Mouse (Mus musculus) midbrain, embryonic 14.5 days (tissue): Measurements from ENCODE around the gene Tac2. TPM values are rescaled to one million over a fixed set of nuclear protein-coding genes. Genes with fewer than 3 reads are reported as not detected.

Source experiments
- ATAC-seq: fragments of 200-750 bp; cut with Nextera tagmentation; 2 replicates; pipeline ENCODE4 v1.8.0; 2017; ENCODE audit warnings: moderate number of reproducible peaks, moderate library complexity; ENCODE audit not compliant: low FRiP score, low TSS enrichment
- DNase-seq: peaks from one replicate; pipeline ENCODE4 v3.0.0-alpha.2; 2015
- H3K27ac ChIP-seq: fragments of 300-500 bp; sonication (generic); replicated peaks from 2 replicates; pipeline ENCODE4 v1.5.1; 2014; ENCODE audit warnings: mild to moderate bottlenecking, low read depth, low read length, moderate library complexity
- H3K27me3 ChIP-seq: fragments of 300-500 bp; sonication (generic); 2 replicates; pipeline ENCODE4 v1.6.1; 2014; ENCODE audit warnings: low read length, control low read depth, mixed read lengths; ENCODE audit not compliant: control insufficient read depth, insufficient read depth
- H3K36me3 ChIP-seq: fragments of 300-500 bp; sonication (generic); 2 replicates; pipeline ENCODE4 v1.6.1; 2014; ENCODE audit warnings: low read length, control low read depth; ENCODE audit not compliant: control insufficient read depth, insufficient read depth
- H3K4me1 ChIP-seq: fragments of 300-500 bp; sonication (generic); 2 replicates; pipeline ENCODE4 v1.6.1; 2014; ENCODE audit warnings: mild to moderate bottlenecking, antibody characterized with exemption, low read length, control low read depth; ENCODE audit not compliant: control insufficient read depth, insufficient read depth
- H3K4me2 ChIP-seq: fragments of 300-500 bp; sonication (generic); 2 replicates; pipeline ENCODE4 v1.6.1; 2014; ENCODE audit warnings: mild to moderate bottlenecking, low read length, moderate library complexity
- H3K4me3 ChIP-seq: fragments of 300-500 bp; sonication (generic); replicated peaks from 2 replicates; pipeline ENCODE4 v1.5.1; 2014; ENCODE audit warnings: low read depth, low read length
- H3K9ac ChIP-seq: fragments of 300-500 bp; sonication (generic); replicated peaks from 2 replicates; pipeline ENCODE4 v1.6.1; 2014; ENCODE audit warnings: mild to moderate bottlenecking, low read length, moderate library complexity
- H3K9me3 ChIP-seq: fragments of 300-500 bp; sonication (generic); 2 replicates; pipeline ENCODE4 v1.6.1; 2016; ENCODE audit warnings: low read length, control low read depth, mixed read lengths; ENCODE audit not compliant: control insufficient read depth
- WGBS: fragments of 180-500 bp; shearing (Covaris S2); extraction: QIAGEN DNeasy Blood & Tissue Kit; methylation state at CpG from one replicate; pipeline ENCODE4 v1.1.7; 2014; 5-methylcytosine and 5-hydroxymethylcytosine counted together
- polyA plus RNA-seq: library from polyadenylated mRNA; unstranded; fragments of >200 nt; fragmentation: Nextera tagmentation; extraction: Ambion mirVana; gene quantifications from 2 replicates; pipeline ENCODE4 v1.2.1, GENCODE M21; 2014

Tac2 gene
- polyA plus RNA-seq, 1 experiment from 2014 or later, result not detected

- H3K4me2 ChIP-seq, result no peak overlapping the region
- ATAC-seq, result no peak
- no peaks in the 10 kb centered on the region for H3K4me1 ChIP-seq
- no peak overlapping the region for H3K4me3 ChIP-seq
- H3K9ac ChIP-seq, result no peak overlapping the region
- no peaks in the 10 kb centered on the region for H3K27me3 ChIP-seq
- no peak overlapping the region for H3K27ac ChIP-seq
- 38% methylated on average over 1 of the region's 1 CpGs for WGBS
- no peak for DNase-seq
- H3K36me3 ChIP-seq, result peaks cover 13% of the 10 kb centered on the region
- no peaks in the 10 kb centered on the region for H3K9me3 ChIP-seq
Measured at GRCm38 (mm10) chr10:127691053-127691452, 33.2 kb upstream of the Tac2 start.

GRCm38 (mm10) chr10:127694636-127695035, 29.6 kb upstream of the Tac2 start:
- WGBS, result 64% methylated on average over 2 of the region's 2 CpGs
- Histone ChIP-seq H3K4me3 (no peak overlapping the region), H3K27ac (no peak overlapping the region), H3K27me3 (no peaks in the 10 kb centered on the region), H3K4me1 (no peaks in the 10 kb centered on the region), H3K9me3 (no peaks in the 10 kb centered on the region), H3K4me2 (no peak overlapping the region), H3K36me3 (peaks cover 26% of the 10 kb centered on the region), H3K9ac (no peak overlapping the region)
- no peak for ATAC-seq
- peak; percentile 79 for DNase-seq

- no peaks in the 10 kb centered on the region for H3K9me3 ChIP-seq
- H3K27me3 ChIP-seq, result no peaks in the 10 kb centered on the region
- peaks cover 26% of the 10 kb centered on the region for H3K36me3 ChIP-seq
- H3K9ac ChIP-seq, result no peak overlapping the region
- H3K4me3 ChIP-seq, result no peak overlapping the region
- H3K4me2 ChIP-seq, result no peak overlapping the region
- WGBS, result 97% methylated on average over 7 of the region's 7 CpGs
- no peak for DNase-seq
- ATAC-seq, result no peak
- H3K27ac ChIP-seq, result no peak overlapping the region
- no peaks in the 10 kb centered on the region for H3K4me1 ChIP-seq
Measured at GRCm38 (mm10) chr10:127695775-127696174, 28.5 kb upstream of the Tac2 start.

- Histone ChIP-seq H3K9me3 (no peaks in the 10 kb centered on the region), H3K27ac (no peak overlapping the region), H3K4me1 (no peaks in the 10 kb centered on the region), H3K27me3 (no peaks in the 10 kb centered on the region), H3K4me3 (no peak overlapping the region), H3K36me3 (peaks cover 18% of the 10 kb centered on the region), H3K9ac (no peak overlapping the region), H3K4me2 (no peak overlapping the region)
- ATAC-seq (no peak), DNase-seq (no peak)
- 94% methylated on average over 7 of the region's 7 CpGs for WGBS
Measured at GRCm38 (mm10) chr10:127698966-127699365, 25.3 kb upstream of the Tac2 start.

- Histone ChIP-seq H3K27ac (no peak overlapping the region), H3K36me3 (0 out of 2 replicates have a peak, but pooled peaks cover 3% of the 10 kb centered on the region), H3K4me2 (no peak overlapping the region), H3K9ac (no peak overlapping the region), H3K4me3 (no peak overlapping the region), H3K9me3 (no peaks in the 10 kb centered on the region), H3K27me3 (no peaks in the 10 kb centered on the region), H3K4me1 (no peaks in the 10 kb centered on the region)
- no peak for ATAC-seq
- WGBS, result 44% methylated on average over 4 of the region's 4 CpGs
- no peak for DNase-seq
Measured at GRCm38 (mm10) chr10:127703299-127703698, 21.0 kb upstream of the Tac2 start.

- H3K4me1 ChIP-seq, result no peaks in the 10 kb centered on the region
- no peaks in the 10 kb centered on the region for H3K36me3 ChIP-seq
- WGBS, result 74% methylated on average over 2 of the region's 2 CpGs
- H3K9me3 ChIP-seq, result no peaks in the 10 kb centered on the region
- no peak for ATAC-seq
- H3K27me3 ChIP-seq, result no peaks in the 10 kb centered on the region
- H3K4me3 ChIP-seq, result no peak overlapping the region
- no peak for DNase-seq
- H3K4me2 ChIP-seq, result no peak overlapping the region
- H3K27ac ChIP-seq, result no peak overlapping the region
- H3K9ac ChIP-seq, result no peak overlapping the region
Measured at GRCm38 (mm10) chr10:127704293-127704692, 20.0 kb upstream of the Tac2 start.

GRCm38 (mm10) chr10:127704766-127705220, 19.5 kb upstream of the Tac2 start, which contains the start of gene Myo1a:
Gene Myo1a (plus strand): TSS chr10:127705170.
- H3K4me3 ChIP-seq, result no peak within 1 kb of the TSS
- H3K9me3 ChIP-seq, result no peaks in the 10 kb centered on the region
- H3K36me3 ChIP-seq, result no peaks in the 10 kb centered on the region
- no peak within 1 kb of the TSS for H3K4me2 ChIP-seq
- DNase-seq (no peak), ATAC-seq (no peak)
- no peak within 1 kb of the TSS for H3K9ac ChIP-seq
- H3K27me3 ChIP-seq, result no peaks in the 10 kb centered on the region
- no peak within 1 kb of the TSS for H3K27ac ChIP-seq
- WGBS, result 78% methylated on average over 2 of the region's 2 CpGs
- no peaks in the 10 kb centered on the region for H3K4me1 ChIP-seq

- 94% methylated on average over 4 of the region's 4 CpGs for WGBS
- no peak for DNase-seq
Measured at GRCm38 (mm10) chr10:127705783-127706182, 18.5 kb upstream of the Tac2 start.

GRCm38 (mm10) chr10:127707721-127708120, 16.6 kb upstream of the Tac2 start:
- H3K4me2 ChIP-seq, result no peak overlapping the region
- no peaks in the 10 kb centered on the region for H3K36me3 ChIP-seq
- no peaks in the 10 kb centered on the region for H3K4me1 ChIP-seq
- ATAC-seq (no peak), DNase-seq (no peak)
- H3K9me3 ChIP-seq, result no peaks in the 10 kb centered on the region
- H3K27ac ChIP-seq, result no peak overlapping the region
- 92% methylated on average over 7 of the region's 7 CpGs for WGBS
- no peaks in the 10 kb centered on the region for H3K27me3 ChIP-seq
- H3K9ac ChIP-seq, result no peak overlapping the region
- H3K4me3 ChIP-seq, result no peak overlapping the region

More at GRCm38 (mm10) chr10:127705783-127706182, 18.5 kb upstream of the Tac2 start:
- H3K27ac ChIP-seq, result no peak overlapping the region
- no peaks in the 10 kb centered on the region for H3K27me3 ChIP-seq
- H3K4me2 ChIP-seq, result no peak overlapping the region
- no peak overlapping the region for H3K4me3 ChIP-seq
- H3K9ac ChIP-seq, result no peak overlapping the region
- H3K36me3 ChIP-seq, result no peaks in the 10 kb centered on the region
- no peaks in the 10 kb centered on the region for H3K4me1 ChIP-seq
- no peaks in the 10 kb centered on the region for H3K9me3 ChIP-seq
- no peak for ATAC-seq
